In genomic region chr9:115881137-115881536, GRCm38 (mm10) we compare ENCODE assay signal across 8 mouse cellular contexts. TPM values are rescaled to one million over a fixed set of nuclear protein-coding genes. Genes with fewer than 3 reads are reported as not detected.
A peak's percentile ranks its signal among the peaks of the same experiment; 100 is the strongest.
DNase-seq lines count a peak whose midpoint lies in the region; ATAC-seq and TF ChIP-seq lines count a peak whose summit lies in the region.

No protein-coding gene starts in this region.

- intact Hi-C loops in left cerebral cortex, postnatal 14 days (cut with DNase I): no loop called here

- H3K36me3 ChIP-seq in hindbrain, postnatal 0 days (ENCODE audit: insufficient read depth, low read length): no peaks in the 10 kb centered on the region
- H3K36me3 ChIP-seq in hindbrain, embryonic 12.5 days: no peaks in the 10 kb centered on the region
- no peaks in the 10 kb centered on the region for H3K36me3 ChIP-seq in liver, embryonic 14.5 days (replicated peaks; ENCODE audit: control insufficient read depth, insufficient read depth, low read depth)

- H3K4me2 ChIP-seq in hindbrain, postnatal 0 days (ENCODE audit: low read depth, low read length): no peak overlapping the region
- no peak overlapping the region for H3K4me2 ChIP-seq in hindbrain, embryonic 12.5 days (replicated peaks)
- no peak overlapping the region for H3K4me2 ChIP-seq in liver, embryonic 14.5 days (ENCODE audit: low read depth)

- no peak for DNase-seq in hindbrain, postnatal 0 days (ENCODE audit: low spot score)
- peak; percentile 26 for DNase-seq in A20 (ENCODE audit: low read depth, low spot score)
- peak; percentile 20 for DNase-seq in R1 (ENCODE audit: low read depth, low spot score)
- DNase-seq in liver, embryonic 14.5 days (ENCODE audit: low read depth in 3 of 3, low spot score in 3 of 3): no peak
- DNase-seq in left cerebral cortex, postnatal 14 days (ENCODE audit: low spot score in 2 of 2): no peak
- DNase-seq in embryo, embryonic 11 days: no peak

- H3K27ac ChIP-seq in hindbrain, postnatal 0 days: no peak overlapping the region
- no peak overlapping the region for H3K27ac ChIP-seq in hindbrain, embryonic 12.5 days
- H3K27ac ChIP-seq in liver, embryonic 14.5 days: no peak overlapping the region

- TF ChIP-seq CTCF in hindbrain, postnatal 0 days (IDR thresholded peaks at IDR 0.05; ENCODE audit: low read depth): peak; percentile 37
- TF ChIP-seq CTCF in liver, embryonic 14.5 days (IDR thresholded peaks at IDR 0.05; ENCODE audit: low read depth): peak; percentile 57

- no peak for TF ChIP-seq EP300 in liver, embryonic 14.5 days (IDR thresholded peaks at IDR 0.05; ENCODE audit: low read depth)

- no peak for ATAC-seq in hindbrain, postnatal 0 days
- no peak for ATAC-seq in hindbrain, embryonic 12.5 days (ENCODE audit: low FRiP score)
- no peak for ATAC-seq in liver, embryonic 14.5 days (ENCODE audit: insufficient read depth)
- ATAC-seq in granulocyte monocyte progenitor cell, adult 5-6 weeks (replicated peaks; ENCODE audit: poor library complexity, severe bottlenecking): no peak

- 91% methylated on average over 3 of the region's 3 CpGs for WGBS in hindbrain, postnatal 0 days
- 85% methylated on average over 3 of the region's 3 CpGs for WGBS in hindbrain, embryonic 12.5 days
- 61% methylated on average over 3 of the region's 3 CpGs for WGBS in liver, embryonic 14.5 days (ENCODE audit: insufficient replicate concordance)

- no peak overlapping the region for H3K9ac ChIP-seq in hindbrain, postnatal 0 days (replicated peaks; ENCODE audit: low read length)
- no peak overlapping the region for H3K9ac ChIP-seq in hindbrain, embryonic 12.5 days
- H3K9ac ChIP-seq in liver, embryonic 14.5 days (replicated peaks): no peak overlapping the region

- H3K4me3 ChIP-seq in hindbrain, postnatal 0 days (ENCODE audit: low read length): no peak overlapping the region
- H3K4me3 ChIP-seq in hindbrain, embryonic 12.5 days: no peak overlapping the region
- no peak overlapping the region for H3K4me3 ChIP-seq in liver, embryonic 14.5 days (ENCODE audit: insufficient read depth in 1 of 2, low read depth in 2 of 2, low read length in 2 of 2)

- H3K27me3 ChIP-seq in hindbrain, postnatal 0 days (ENCODE audit: insufficient read depth, low read length): no peaks in the 10 kb centered on the region
- H3K27me3 ChIP-seq in hindbrain, embryonic 12.5 days: no peaks in the 10 kb centered on the region
- H3K27me3 ChIP-seq in liver, embryonic 14.5 days (ENCODE audit: control insufficient read depth, insufficient read depth, low read length): no peaks in the 10 kb centered on the region

- H3K9me3 ChIP-seq in hindbrain, postnatal 0 days (ENCODE audit: low read length): no peaks in the 10 kb centered on the region
- no peaks in the 10 kb centered on the region for H3K9me3 ChIP-seq in hindbrain, embryonic 12.5 days (replicated peaks)
- no peaks in the 10 kb centered on the region for H3K9me3 ChIP-seq in liver, embryonic 14.5 days (ENCODE audit: control insufficient read depth, low read length)

- H3K4me1 ChIP-seq in hindbrain, postnatal 0 days (ENCODE audit: insufficient read depth, low read length): no peaks in the 10 kb centered on the region
- no peaks in the 10 kb centered on the region for H3K4me1 ChIP-seq in hindbrain, embryonic 12.5 days
- no peaks in the 10 kb centered on the region for H3K4me1 ChIP-seq in liver, embryonic 14.5 days (replicated peaks; ENCODE audit: control insufficient read depth in 2 of 2, insufficient read depth in 2 of 2, low read length in 1 of 2)

RNA-seq across cellular contexts. Expression of gene Gadl1, which starts 28.1 kb away (rescaled TPM):
- total RNA-seq in hindbrain, postnatal 0 days (2014; rRNA removed): not detected in 2 replicates
- polyA plus RNA-seq in hindbrain, postnatal 0 days (2015; fragmentation: Nextera tagmentation; extraction: Ambion mirVana): 0.24 and 0.25 TPM in 2 replicates
- polyA plus RNA-seq in hindbrain, embryonic 12.5 days (2016; fragmentation: Nextera tagmentation; extraction: Ambion mirVana): 0.43 and 0.59 TPM in 2 replicates
- polyA plus RNA-seq in liver, embryonic 14.5 days (2012; rRNA removed): not detected in 2 replicates
- 0.23 and 0.38 TPM in 2 replicates for polyA plus RNA-seq in liver, embryonic 14.5 days (2014; fragmentation: Nextera tagmentation; extraction: Ambion mirVana)
- not detected in 2 replicates for total RNA-seq in granulocyte monocyte progenitor cell, adult 5-6 weeks (2014; fragmentation: Nextera tagmentation)
- total RNA-seq in granulocyte monocyte progenitor cell, adult 5-6 weeks (2017): 0.82 TPM in 1 of 2 replicates, not detected in the other
- total RNA-seq in left cerebral cortex, postnatal 14 days (2021): under 1 TPM; 0.40 to 0.62 TPM

Comparison
In these comparisons a context has a peak if more than half of its experiments do, and no peak if none do; other contexts are left out.
1. DNase-seq: peak in A20 (single experiment) and R1 (single experiment); none in hindbrain, postnatal 0 days (single experiment), liver, embryonic 14.5 days (0 of 3), left cerebral cortex, postnatal 14 days (0 of 2) and embryo, embryonic 11 days (single experiment).